Mouse (Mus musculus) heart, postnatal 36 days (tissue): Measurements from ENCODE around the gene Fnbp1. TPM values are rescaled to one million over a fixed set of nuclear protein-coding genes. Genes with fewer than 3 reads are reported as not detected.
"Not testable (repeated sequence)": the region's sequence is repeated elsewhere in the genome, so short reads cannot be mapped to it uniquely, and the experiment has no call there.

Experiments
- DNase-seq, 2 experiments: peaks; one replicate each; pipeline ENCODE4 v3.0.0; 2021 to 2022
- intact Hi-C: fragments of 180-260 bp; cut with DNase I; formaldehyde crosslinking; loops from one replicate; pipeline ENCODE4 v1.15.1; 2025
- total RNA-seq, 2 experiments: library from RNA; stranded (reverse); gene quantifications; 2 replicates each; pipeline ENCODE4 v1.2.3; 2021

Fnbp1 gene
- total RNA-seq = 10 to 100 TPM; 51.7 to 57.9 TPM

GRCm38 (mm10) chr2:31141867-31142454 lies at the start of gene Fnbp1:
Fnbp1 (minus strand) TSS chr2:31142008.
- intact Hi-C loops = loop anchor here (2.0 to 5.0 kb wide), 2 partner anchors 55 to 117 kb away; no protein-coding TSS in a partner anchor

DNA sequence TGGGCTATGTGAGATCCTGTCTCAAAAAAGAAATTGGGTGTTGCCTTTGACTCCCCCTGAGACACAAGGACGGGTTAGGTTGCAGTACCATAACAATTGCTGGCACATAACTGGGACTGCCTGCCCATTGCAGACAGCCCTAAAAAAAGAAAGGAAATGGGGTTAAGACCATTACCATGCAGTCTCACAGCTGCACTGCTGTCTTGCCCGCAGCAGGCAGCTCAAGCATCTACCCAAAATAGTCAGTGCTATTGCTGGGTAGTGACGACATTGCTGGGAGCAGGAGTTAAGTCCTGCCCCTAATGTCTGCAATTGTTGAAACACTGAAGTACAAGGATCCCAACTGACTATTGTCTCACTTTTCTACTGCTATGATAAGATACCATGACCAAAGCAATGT lies 47.8 kb upstream of the Fnbp1 start:
- no peak for DNase-seq
- intact Hi-C loops = no loop called here

More at GRCm38 (mm10) chr2:31141867-31142454, at the start of gene Fnbp1:
- peak; percentile 88 to 90 for DNase-seq

DNA sequence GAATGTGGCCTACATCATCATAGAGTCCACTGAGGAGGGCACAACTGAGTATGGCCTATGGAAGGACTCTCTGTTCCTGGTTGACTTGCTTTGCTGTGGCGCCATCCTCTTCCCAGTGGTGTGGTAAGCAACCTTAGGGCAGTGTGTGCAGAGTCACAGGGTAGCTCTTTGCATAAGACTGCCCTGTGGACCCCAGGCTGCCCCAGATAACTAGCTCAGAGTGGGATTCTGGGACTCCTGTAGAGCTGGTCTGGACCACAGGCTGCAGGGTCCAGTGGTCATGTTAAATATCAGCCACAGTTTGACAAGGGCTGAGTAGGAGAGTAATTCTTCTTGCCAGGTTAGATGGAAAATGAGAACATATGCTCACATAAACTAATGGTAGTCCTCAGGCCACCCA lies 46.9 kb upstream of the Fnbp1 start:
- DNase-seq = no peak
- intact Hi-C loops = no loop called here

DNA sequence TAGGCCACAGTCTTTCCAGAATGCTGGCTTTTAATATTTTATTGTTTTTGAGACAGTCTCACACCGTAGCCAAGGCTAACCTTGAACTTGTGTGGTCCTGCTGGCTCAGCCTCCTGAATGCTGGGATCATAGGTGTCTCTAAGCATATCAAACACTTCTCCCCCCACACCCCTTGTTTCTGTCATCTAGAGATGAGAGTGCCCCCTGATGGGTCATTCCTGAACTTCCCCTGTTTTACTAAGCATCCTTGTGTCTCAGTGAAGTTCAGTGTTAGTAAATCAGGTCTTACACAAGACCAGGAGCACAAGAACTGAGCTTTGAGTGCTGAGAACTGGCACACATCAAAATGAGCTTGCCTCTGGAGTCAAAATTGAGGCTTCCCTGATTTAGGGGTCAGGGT lies 42.0 kb upstream of the Fnbp1 start:
- DNase-seq = no peak
- intact Hi-C loops = no loop called here

GRCm38 (mm10) chr2:31182786-31183330 lies 41.0 kb upstream of the Fnbp1 start:
- DNase-seq = no peak
- intact Hi-C loops = no loop called here

DNA sequence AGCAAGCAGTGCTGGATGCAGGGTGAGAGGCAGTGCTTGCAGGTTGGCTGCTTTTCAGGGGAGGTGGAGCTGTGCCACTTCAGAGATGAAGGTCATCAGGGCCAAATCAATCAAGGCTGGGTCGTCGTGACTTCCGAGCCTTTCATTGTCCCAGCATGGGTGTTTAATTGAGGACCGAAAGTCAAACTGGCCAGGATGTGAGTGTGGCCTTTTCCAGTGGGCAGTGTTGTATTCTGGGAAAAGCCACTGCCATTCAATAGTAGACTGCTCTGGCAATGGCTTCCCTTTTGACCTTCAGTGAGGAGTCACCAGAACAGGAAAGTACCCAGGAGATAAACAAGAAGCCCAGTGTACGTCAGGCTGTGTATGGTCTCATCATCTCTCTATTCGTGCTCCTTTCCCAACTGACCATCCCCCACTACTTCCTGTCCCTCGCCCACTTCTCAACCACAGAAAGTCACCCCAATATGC lies 38.3 kb upstream of the Fnbp1 start:
- intact Hi-C loops = no loop called here
- DNase-seq = no peak

DNA sequence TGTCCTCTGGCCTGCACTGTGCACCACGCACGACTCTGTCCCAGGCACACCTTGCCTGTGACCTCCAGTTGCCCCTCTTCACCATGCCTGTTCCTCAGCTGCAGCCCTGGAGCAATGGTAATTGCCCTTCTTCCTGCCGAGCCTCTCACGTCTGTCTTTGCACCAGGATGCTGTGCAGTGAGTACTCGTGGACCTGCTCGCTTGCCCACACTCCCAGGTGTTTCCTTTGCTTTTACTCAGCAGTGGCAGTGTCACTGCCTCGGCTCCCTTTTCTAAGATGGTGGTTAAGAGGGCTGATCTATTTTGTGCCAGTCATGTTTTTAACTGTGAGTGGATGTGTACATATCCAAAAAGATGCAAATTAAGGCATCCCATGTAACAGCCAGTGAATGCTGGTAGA lies 37.7 kb upstream of the Fnbp1 start:
- DNase-seq = no peak
- intact Hi-C loops = no loop called here

DNA sequence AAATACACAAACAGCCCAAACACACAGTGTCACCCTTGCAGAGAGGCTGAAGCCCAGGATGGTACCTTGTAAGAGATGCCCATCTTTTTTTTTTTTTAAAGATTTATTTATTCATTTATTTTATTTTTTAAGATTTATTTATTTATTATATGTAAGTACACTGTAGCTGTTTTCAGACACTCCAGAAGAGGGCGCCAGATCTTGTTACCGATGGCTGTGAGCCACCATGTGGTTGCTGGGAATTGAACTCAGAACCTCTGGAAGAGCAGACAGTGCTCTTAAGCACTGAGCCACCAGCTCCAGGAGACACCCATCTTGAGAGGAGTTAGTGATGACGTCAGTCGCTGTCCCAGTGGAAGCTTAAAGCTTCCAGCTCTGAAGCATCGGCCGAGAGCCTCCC lies 36.8 kb upstream of the Fnbp1 start:
- intact Hi-C loops, DNase-seq: not testable (repeated sequence)

DNA sequence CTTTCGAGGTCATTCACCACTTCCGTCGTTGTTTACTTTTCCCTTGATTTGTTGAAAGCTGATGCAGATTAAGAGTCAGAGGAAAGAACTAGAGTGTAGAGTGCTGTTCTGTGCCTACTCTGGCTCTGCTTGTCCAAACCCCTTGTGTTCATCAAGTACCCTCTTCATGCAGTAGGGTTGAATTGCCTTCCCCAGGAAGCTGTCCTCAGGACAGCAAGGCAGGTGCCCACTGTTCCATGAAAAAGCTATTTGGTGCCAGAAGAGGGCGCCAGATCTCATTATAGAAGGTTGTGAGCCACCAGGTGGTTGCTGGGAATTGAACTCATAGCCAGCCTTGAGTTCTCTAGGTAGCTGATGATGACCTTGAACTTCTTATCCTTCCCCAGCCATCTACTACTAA lies 31.5 kb upstream of the Fnbp1 start:
- DNase-seq = no peak

GRCm38 (mm10) chr2:31172536-31172935 lies 30.7 kb upstream of the Fnbp1 start:
- intact Hi-C loops = loop anchor here (5.0 kb wide), 1 partner anchor 150 kb away; no protein-coding TSS in a partner anchor
- no peak for DNase-seq

More for the DNA sequence above, 31.5 kb upstream of the Fnbp1 start:
- intact Hi-C loops = loop anchor here (5.0 kb wide), 1 partner anchor 151 kb away; no protein-coding TSS in a partner anchor

DNA sequence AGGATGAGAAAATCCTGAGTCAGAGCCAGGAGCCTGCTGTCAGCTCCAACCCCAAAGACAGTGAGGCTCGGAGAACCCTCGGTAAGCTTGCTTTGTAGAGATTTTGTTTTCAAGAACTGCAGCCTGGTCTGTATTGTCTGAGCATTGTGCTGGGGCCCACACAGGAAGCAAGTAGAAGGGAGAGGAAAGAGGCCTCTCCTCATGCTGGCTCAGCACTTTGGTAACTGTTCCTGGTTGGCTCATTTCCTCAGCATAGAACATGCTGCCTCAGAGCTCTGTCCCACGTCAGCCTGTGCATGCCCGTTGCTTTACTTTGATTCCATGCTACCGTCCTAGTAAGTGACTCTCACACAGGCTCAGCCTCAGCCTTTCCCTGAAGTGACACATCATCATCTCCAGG lies 30.2 kb upstream of the Fnbp1 start:
- intact Hi-C loops = loop anchor here (5.0 kb wide), 1 partner anchor 150 kb away; no protein-coding TSS in a partner anchor
- peak; percentile 23 to 25 for DNase-seq

DNA sequence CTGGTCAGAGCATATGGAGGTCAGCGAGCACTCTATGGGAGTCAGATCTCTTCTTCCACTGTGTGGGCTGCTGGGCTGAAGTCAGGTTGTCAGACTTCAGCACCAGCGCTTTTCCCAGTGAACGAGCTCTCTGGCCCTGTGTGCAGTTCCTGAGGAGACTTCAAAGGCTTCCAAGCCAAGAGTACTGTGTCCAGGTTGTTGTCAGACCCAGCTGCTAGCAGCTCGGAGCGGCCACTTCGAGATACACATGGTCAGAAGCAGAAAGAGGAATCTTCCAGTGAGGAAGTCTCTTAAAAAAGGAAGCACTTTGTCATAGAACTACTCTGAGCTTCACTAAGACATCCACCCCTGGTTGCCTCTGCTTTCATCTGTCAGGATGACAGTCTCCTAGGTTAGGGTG lies 28.4 kb upstream of the Fnbp1 start:
- no peak for DNase-seq
- intact Hi-C loops = loop anchor here (5.0 kb wide), 1 partner anchor 148 kb away; no protein-coding TSS in a partner anchor

DNA sequence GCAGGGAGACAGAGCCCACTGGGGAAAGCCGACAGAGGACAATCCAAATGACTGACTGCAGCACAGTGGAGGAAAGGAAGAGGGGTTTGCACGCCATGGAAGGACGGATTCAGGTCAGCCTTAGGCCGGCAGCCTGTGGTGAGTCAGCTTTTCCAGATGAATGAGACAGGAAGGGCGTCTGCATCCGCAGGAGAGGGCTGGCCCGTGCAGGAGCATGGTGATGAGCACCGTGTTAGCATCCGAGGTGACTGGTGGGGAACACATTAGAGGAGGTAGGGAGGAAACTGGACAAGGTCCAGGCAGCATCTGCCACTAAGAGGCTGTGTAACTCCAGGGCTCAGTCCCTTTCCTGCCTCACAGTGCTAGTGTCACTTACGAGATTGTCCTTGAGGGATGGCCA lies 27.2 kb upstream of the Fnbp1 start:
- intact Hi-C loops = loop anchor here (2.0 kb wide), 1 partner anchor 16 kb away; the partner anchor contains the start of gene Gpr107
- peak; percentile 48 for DNase-seq

DNA sequence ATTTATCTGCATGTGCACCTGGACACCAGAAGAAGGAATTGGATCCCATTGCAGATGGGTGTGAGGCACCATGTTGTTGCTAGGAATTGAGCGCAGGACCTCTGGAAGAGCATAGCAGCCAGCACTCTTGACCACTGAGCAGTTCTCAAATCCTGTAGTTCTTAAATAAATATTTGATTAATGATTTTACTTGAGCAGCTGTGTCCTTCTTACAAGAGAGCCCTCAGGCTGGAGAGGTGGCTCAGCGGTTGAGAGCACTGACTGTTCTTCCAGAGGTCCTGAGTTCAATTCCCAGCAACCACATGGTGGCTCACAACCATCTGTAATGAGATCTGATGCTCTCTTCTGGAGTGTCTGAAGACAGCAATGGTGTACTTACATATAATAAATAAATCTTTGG lies 25.8 kb upstream of the Fnbp1 start:
- DNase-seq, intact Hi-C loops: not testable (repeated sequence)

GRCm38 (mm10) chr2:31165529-31165928 lies 23.7 kb upstream of the Fnbp1 start:
- intact Hi-C loops = no loop called here
- no peak for DNase-seq

DNA sequence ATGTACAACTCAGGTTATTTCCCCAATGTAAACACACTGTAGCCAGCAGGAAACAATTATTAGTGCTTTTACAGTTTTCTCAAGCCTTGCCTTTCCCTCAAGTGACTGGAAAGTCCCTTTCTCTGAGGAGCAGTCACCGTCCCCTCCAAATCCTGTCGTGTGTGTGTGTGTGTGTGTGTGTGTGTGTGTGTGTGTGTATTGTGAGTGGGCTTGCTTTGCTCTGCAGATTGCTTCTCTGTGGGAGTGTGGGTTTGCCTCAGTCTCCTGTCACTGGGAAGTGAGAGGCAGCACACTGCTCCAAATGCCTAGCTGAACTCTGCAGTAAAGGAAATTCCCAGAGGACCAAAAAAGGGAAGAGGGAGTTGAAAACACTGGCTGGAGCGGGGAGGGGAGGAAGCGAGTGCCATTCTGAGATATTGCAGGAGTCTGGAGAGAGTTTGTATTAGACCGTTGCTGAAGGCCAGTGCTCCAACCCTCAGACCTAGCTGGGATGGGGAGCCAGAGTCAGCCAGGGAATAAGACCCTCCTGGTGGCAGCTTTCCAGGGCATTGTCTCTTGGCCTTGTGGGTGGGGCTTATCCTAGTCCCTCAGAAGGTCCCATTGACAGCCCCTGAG lies 23.1 kb upstream of the Fnbp1 start:
- peak; percentile 49 to 57 for DNase-seq
- intact Hi-C loops = no loop called here

- intact Hi-C loops = no loop called here
Measured at GRCm38 (mm10) chr2:31163361-31164118, 21.7 kb upstream of the Fnbp1 start.

DNA sequence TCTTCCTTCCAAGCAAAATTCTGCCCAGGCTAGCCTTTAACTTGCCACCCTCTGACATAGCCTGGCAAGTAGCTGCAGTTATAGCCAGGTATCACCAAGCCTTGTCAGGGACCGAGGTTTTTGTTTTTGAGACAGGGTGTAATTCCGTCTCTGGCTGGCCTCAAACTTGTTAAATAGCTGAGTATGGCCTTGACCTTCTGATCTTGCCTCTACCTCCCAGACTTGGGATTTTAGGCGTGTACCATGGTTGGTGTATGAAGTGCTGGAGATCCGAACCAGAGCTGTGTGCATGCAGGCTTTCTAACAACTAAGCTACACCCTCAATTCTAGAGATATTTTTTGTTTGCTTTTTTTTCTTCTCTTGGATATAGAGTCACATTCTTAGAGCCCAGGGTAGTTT lies 19.8 kb upstream of the Fnbp1 start:
- intact Hi-C loops = no loop called here
- no peak for DNase-seq

More at GRCm38 (mm10) chr2:31163361-31164118, 21.7 kb upstream of the Fnbp1 start:
- DNase-seq = no peak

DNA sequence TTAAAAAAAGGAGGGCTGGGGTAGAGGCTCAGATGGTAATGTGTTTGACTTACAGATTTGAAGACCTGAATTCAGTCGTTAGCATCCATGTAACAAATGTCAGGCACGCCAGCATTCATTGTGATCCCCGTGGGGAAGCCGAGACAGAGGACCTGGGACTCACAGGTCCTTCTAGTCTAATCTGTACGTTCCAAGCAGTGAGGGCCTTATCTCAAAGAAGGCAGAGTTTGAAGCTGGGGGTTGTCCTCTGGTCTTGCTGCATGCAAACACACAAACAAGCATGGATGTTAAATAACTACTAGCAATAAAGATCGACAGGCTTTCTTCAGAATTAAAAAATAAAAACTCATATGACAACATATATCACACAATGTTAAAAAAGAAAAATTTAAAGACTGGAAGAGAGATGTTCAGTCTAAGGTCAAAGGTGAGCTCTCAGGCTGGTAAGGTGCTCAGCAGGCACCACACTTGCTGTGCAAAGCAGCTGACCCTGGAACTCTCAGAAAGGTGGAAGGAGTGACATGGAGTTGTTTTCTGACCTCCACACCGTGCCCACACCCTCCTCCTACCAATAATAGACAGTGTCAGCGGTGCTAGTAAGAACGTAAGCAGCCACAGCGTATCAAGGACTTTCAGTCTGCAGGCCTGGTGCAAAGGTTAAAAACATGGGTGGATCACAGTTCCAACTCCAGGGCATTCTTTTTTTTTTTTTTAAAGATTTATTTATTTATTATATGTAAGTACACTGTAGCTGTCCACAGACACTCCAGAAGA lies 18.5 kb upstream of the Fnbp1 start:
- intact Hi-C loops = no loop called here
- no peak for DNase-seq

GRCm38 (mm10) chr2:31156846-31157245 lies 15.0 kb upstream of the Fnbp1 start:
- intact Hi-C loops = no loop called here
- no peak for DNase-seq
